Mouse (Mus musculus): Measurements from ENCODE around the gene Wrnip1.

The Wrnip1 gene

GRCm38 (mm10) chr13:32801693-32802221 lies at the start of gene Wrnip1:
Gene Wrnip1 (plus strand): TSS chr13:32802038.
- peak; percentile 97 for DNase-seq (ENCODE audit: low read depth, low spot score)

DNA sequence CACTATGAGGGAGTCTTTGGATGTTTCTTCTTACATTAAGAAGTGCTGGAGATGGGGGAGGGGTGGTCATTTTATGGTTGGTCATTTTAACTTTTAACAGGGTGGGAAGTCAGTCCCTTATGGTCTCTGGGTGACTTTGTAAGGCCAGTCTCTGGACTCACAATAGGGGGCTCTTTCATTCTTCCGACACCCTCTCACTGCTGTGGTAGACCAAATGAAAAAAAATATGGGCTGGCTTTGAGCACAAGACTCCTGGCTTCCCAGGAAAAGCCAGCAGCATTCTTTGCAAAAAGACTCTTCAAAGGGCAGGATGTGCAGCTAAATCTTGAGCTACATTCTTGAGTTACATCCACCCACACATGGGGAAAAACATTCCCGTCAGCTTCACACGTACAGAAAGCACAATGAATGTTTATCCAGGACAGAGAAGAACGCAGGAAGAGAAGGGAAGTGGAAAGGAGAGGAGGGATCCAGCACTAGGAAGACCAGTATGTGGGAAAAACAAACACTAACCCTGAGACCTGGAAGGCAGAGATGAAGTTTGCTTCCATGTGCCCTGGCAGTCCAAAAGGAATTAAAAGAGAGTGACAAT lies 49.7 kb upstream of the Wrnip1 start:
- no peak for DNase-seq (ENCODE audit: low read depth, low spot score)

DNA sequence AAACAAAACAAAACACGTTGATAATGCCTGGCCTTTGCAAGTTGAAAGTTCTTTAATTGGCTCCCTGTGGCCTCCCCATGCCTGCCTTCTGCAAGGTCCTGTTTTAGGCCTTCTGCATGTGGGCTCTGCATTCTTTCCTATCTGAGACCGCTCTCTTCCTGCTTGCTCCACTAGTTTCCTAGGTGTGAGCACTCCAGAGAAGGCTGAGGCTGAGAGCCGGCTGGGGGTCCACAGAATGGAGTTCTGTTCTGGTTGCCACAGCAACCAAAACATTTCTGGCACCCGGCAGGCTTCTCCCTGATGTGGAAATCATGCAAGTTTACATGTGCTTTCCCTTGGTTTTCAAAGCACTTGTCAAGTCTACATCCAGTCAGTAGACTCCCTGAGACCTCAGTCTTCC lies 42.8 kb upstream of the Wrnip1 start:
- no peak for DNase-seq (ENCODE audit: low read depth, low spot score)

DNA sequence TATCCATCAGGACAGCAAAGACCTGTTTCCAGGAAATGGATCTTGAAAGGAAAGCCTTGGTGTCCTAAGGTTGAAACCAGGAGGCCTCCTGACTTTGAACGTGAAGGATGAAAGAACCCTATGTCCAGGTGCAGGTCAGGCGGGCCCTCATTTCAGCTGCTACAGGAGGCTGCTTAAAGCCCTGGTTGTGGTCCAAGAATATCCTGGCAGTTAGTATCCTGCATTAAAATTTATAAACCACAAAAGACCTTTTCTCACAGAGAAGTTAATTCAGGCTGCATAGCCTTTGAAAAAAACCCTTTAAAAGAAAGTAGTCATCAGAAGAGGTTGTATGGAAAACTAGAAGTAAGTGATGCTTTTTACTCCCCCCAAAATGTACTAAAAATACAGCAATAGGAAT lies 41.0 kb upstream of the Wrnip1 start:
- DNase-seq (ENCODE audit: low read depth, low spot score) = no peak

DNA sequence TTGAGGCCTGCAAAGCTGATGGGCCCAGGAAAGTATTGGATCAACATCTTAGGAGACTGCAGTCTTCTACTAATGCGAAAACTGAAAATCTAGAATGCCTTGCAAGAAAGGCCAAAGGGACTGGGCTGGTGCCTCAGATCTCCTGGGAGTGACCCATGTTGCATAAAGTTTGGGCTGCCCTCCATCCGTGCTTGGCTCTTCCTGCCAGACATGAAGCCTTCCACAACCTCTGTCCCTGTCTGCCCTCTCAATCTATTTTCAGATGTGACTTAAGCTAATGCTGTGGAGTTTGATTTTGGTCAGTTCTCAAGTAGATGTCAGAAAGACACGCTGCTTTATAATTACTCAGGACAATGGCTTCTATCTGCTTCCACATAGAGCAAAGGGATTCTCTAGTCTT lies 38.7 kb upstream of the Wrnip1 start:
- DNase-seq (ENCODE audit: low read depth, low spot score) = no peak

- no peak for DNase-seq (ENCODE audit: low read depth, low spot score)
These were observed 37.4 kb upstream of the Wrnip1 start for GRCm38 (mm10) chr13:32764448-32764847.

DNA sequence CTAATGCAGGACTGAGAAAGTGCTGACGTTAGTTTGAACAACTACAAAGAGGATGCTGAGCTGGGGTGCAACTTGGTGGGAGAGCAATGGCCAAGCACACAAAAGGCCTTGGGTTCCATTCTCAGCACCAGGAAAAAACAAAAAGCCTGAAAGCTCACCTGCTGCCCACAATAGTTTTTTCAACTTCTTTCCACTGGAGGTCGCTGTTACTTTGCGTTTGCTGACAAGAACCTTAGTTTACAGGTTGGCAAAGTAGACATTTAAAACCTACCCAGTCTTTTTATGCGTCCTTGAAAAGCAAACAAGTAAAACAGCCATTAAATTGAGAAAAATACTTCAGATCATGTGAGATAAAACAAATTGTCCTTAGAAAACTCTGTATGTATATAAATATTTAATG lies 33.7 kb upstream of the Wrnip1 start:
- peak; percentile 13 for DNase-seq (ENCODE audit: low read depth, low spot score)

DNA sequence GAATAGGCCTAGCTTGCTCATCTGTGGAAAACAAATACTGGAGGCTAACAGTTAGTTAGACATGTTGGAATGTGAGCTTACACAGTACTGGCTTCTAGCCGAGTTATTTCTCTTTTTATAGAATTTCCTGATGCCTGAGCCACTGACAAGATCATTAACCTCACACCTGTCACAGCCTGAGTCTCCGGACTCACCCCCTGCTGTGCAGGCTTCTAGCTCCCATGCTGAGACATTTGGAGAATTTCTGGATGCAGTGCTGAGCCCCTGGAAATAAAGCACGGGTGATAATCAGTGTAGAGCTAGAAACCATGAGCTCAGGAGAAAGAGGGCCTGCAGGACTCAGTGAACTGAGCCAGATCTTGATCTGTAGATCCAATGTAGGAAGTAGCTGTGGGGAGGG lies 31.9 kb upstream of the Wrnip1 start:
- DNase-seq (ENCODE audit: low read depth, low spot score) = no peak

DNA sequence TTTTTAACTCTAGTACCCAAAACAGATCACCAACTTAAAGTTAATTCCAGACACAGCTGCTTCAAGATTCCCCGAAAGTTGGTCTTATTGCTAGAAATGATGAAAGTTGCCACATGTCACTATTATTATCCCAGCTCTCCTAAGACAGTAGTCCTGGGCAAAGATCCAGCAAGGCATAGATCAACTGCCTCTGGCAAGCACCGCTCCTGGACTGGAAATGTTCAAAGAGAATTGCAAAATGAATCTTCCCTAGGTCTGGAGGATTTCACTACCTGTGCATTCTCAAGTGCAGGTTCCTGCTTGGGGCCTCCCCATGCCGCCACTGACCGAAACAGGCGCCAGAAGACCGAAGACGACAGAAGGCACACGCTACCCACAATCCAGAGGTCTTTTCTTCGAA lies 25.9 kb upstream of the Wrnip1 start:
- no peak for DNase-seq (ENCODE audit: low read depth, low spot score)

GRCm38 (mm10) chr13:32776350-32776749 lies 25.5 kb upstream of the Wrnip1 start:
- DNase-seq (ENCODE audit: low read depth, low spot score) = no peak

- DNase-seq (ENCODE audit: low read depth, low spot score) = no peak
These were observed 23.0 kb upstream of the Wrnip1 start for GRCm38 (mm10) chr13:32778861-32779260.

DNA sequence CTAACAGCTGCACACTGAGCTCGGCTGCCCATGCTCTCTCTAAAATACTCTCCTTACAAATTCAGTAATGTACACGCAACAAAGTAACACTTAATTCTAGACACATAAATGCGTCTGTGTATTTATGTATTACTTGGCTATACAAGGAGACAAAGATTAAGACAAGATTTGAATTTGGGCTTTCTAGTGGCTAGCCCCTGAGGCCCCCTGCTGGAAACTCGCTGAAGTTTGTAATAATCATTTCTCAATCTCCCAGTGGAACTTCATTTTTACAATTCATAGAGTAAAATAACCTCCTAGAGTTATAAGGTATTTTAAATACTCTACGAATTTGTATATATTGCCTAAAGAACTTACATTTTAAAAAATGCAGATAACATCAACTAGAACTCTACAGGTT lies 18.8 kb upstream of the Wrnip1 start:
- DNase-seq (ENCODE audit: low read depth, low spot score) = no peak

DNA sequence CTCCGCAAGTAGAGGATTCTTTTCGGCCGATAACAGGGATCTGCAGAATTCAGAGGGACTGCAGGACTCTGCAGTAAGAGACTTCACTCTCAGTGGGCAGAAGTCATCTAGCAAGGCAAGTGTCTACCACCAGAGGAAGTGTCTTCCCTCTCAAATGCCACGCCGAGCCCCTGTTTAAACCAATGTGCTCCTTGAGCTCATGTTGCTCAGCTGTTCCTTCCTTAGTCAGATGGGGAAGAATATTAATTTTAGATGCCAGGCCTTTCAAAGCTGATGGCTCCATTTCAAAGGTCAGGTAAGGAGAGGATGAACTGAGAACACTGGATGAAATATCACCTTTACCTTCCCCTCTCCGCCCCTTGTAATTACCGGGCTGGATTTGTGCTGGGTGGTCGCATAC lies 18.0 kb upstream of the Wrnip1 start, which contains the start of gene Mylk4:
Mylk4 (minus strand) TSS at position 139 of the 400 bp plus-strand sequence.
- DNase-seq (ENCODE audit: low read depth, low spot score) = no peak

DNA sequence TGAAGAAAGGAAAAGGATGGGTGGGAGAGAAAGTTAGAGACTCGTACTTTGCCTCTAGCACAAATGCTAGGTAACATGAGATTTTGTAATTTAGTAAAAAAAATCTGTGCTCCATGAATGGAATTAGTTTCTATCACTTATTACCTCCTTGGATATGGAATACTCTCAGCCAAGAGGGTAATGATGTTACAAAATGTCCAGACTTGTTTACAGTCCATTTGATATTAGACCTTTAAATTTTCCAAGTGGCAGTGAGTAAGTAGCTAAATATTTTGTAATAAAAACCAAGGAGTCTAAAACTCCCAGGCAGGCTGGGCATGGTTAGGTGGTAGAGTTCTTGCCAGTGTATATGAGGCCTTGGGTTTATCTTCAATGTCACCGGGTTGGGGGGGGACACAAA lies 14.3 kb upstream of the Wrnip1 start:
- DNase-seq (ENCODE audit: low read depth, low spot score) = no peak

DNA sequence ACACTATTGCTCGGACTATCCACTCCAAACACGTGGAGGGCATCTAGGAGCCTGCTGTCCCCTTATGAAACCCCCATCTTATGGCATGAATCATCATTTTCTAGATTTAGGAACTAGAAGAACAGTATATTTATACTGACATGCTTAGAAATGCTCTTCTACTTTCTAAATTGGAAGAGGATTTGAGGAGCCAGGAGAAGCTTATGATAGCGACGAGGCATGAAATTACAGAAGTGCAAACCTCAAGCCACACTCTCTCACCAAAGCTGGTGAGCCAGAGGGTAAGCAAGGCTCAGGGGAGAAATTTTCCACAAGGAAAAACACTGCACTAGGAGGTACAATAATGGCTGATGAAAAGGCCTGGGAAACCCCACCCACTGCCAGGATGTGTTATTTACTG lies 12.1 kb upstream of the Wrnip1 start:
- DNase-seq (ENCODE audit: low read depth, low spot score) = no peak

- DNase-seq (ENCODE audit: low read depth, low spot score) = no peak
These were observed 7.2 kb upstream of the Wrnip1 start for GRCm38 (mm10) chr13:32794619-32795018.

- DNase-seq (ENCODE audit: low read depth, low spot score) = no peak
These were observed 6.7 kb upstream of the Wrnip1 start for GRCm38 (mm10) chr13:32795166-32795565.

GRCm38 (mm10) chr13:32797085-32797484 lies 4.8 kb upstream of the Wrnip1 start:
- no peak for DNase-seq (ENCODE audit: low read depth, low spot score)

DNA sequence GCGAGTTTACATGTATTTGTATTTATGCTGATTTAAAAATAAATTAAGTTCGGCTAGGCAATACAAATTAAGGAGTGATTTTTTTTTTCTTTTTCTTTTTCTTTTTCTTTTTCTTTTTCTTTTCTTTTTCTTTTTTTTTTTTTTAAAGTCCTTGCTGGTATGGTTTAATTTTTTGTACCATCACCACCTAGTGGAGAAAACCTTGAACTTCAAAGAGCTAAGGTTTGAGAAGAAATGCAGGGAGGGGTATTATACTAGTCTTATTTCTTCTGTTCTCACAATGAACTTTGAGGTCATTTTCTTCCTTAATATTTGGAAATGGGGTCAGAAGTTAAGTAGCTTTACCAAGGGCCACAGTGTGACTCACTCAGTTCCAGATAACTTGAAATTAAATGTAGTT lies 2.7 kb upstream of the Wrnip1 start:
- no peak for DNase-seq (ENCODE audit: low read depth, low spot score)

GRCm38 (mm10) chr13:32800859-32801258 lies 979 bp upstream of the Wrnip1 start:
- no peak for DNase-seq (ENCODE audit: low read depth, low spot score)

DNA sequence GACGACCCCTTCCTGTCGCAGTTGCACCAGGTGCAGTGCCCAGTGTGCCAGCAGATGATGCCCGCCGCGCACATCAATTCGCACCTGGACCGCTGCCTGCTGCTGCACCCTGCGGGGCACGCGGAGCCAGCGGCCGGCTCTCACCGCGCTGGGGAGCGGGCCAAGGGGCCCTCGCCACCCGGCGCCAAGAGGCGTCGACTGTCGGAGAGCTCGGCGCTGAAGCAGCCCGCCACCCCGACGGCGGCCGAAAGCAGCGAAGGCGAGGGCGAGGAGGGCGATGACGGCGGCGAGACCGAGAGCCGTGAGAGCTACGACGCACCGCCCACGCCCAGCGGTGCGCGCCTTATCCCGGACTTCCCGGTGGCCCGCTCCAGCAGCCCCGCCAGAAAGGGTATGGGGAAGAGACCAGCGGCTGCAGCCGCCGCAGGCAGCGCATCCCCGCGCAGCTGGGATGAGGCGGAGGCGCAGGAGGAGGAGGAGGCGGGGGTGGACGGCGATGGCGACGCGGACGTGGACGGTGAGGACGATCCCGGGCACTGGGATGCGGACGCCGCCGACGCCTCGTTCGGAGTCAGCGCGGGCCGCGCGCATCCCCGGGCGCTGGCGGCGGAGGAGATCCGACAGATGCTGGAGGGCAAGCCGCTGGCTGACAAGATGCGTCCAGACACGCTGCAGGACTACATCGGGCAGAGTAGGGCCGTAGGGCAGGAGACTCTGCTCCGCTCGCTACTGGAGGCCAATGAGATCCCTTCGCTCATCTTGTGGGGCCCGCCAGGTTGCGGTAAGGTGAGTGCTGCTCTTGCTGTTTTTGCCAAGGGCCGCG lies 632 bp downstream of the Wrnip1 start, which contains the start of gene D930007J09Rik:
D930007J09Rik (minus strand) TSS at position 591 of the 823 bp plus-strand sequence.
- DNase-seq (ENCODE audit: low read depth, low spot score) = no peak

DNA sequence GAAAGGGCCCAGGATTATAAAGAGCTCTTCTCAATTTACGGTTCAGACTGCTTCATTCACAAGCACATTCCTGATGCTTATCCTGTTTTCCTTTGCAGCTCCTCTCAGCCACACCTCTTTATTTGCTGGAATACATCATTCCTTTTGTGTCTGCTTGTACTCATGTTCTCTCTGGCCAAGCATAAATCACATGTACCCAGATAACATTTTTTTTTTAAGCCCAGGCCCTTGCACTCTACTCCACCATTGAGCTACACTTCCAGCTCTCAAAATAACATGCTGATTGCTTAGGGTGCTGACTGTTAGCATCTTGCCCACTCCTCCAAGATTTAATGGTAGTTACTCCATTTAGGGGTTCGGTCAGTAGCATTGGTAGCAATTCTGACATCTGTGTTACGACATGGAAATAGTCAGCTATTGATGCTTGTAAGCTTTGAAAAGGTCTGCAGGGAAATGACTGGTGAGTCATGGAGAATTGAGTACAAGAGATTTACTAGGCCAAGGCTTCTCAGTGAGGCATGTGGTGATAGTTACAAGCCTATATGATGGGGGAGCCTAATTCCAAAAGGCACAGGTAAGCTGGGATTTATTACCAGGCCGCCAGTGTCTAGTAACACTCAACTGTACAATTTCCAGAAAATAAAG lies 2.0 kb downstream of the Wrnip1 start:
- no peak for DNase-seq (ENCODE audit: low read depth, low spot score)

All from WW6 (cell line).